Mouse (Mus musculus) stomach, embryonic 16.5 days (tissue): Measurements from ENCODE around the gene Ank2. TPM values are rescaled to one million over a fixed set of nuclear protein-coding genes. Genes with fewer than 3 reads are reported as not detected.

Experiments
- ATAC-seq: fragments of 200-750 bp; cut with Nextera tagmentation; 2 replicates; pipeline ENCODE4 v1.8.0; 2017; ENCODE audit warnings: moderate number of reproducible peaks, moderate TSS enrichment; ENCODE audit not compliant: insufficient read depth, low FRiP score
- H3K27ac ChIP-seq: fragments of 300-500 bp; sonication (generic); 2 replicates; pipeline ENCODE4 v1.5.1; 2014; ENCODE audit warnings: low read length
- H3K27me3 ChIP-seq: fragments of 300-500 bp; sonication (generic); 2 replicates; pipeline ENCODE4 v1.6.1; 2014; ENCODE audit warnings: low read length, control low read depth, mixed read lengths; ENCODE audit not compliant: control insufficient read depth, insufficient read depth
- H3K36me3 ChIP-seq: fragments of 300-500 bp; sonication (generic); 2 replicates; pipeline ENCODE4 v1.6.1; 2014; ENCODE audit warnings: low read length; ENCODE audit not compliant: control insufficient read depth, insufficient read depth
- H3K4me1 ChIP-seq: fragments of 300-500 bp; sonication (generic); 2 replicates; pipeline ENCODE4 v1.6.1; 2014; ENCODE audit warnings: low read length, control low read depth, mixed read lengths; ENCODE audit not compliant: control insufficient read depth, insufficient read depth
- H3K4me2 ChIP-seq: fragments of 300-500 bp; sonication (generic); 2 replicates; pipeline ENCODE4 v1.6.1; 2014; ENCODE audit warnings: low read depth, low read length, mixed read lengths
- H3K4me3 ChIP-seq: fragments of 300-500 bp; sonication (generic); replicated peaks from 2 replicates; pipeline ENCODE4 v1.5.1; 2014; ENCODE audit warnings: mild to moderate bottlenecking, low read length
- H3K9ac ChIP-seq: fragments of 300-500 bp; sonication (generic); 2 replicates; pipeline ENCODE4 v1.6.1; 2014; ENCODE audit warnings: low read length
- H3K9me3 ChIP-seq: fragments of 300-500 bp; sonication (generic); replicated peaks from 2 replicates; pipeline ENCODE4 v1.6.1; 2016; ENCODE audit warnings: low read length, control low read depth; ENCODE audit not compliant: control insufficient read depth
- WGBS: fragments of 180-500 bp; shearing (Covaris S2); extraction: QIAGEN DNeasy Blood & Tissue Kit; methylation state at CpG from one replicate; pipeline ENCODE4 v1.1.7; 2014; 5-methylcytosine and 5-hydroxymethylcytosine counted together
- polyA plus RNA-seq: library from polyadenylated mRNA; unstranded; fragments of >200 nt; fragmentation: Nextera tagmentation; extraction: Ambion mirVana; gene quantifications from 2 replicates; pipeline ENCODE4 v1.2.1, GENCODE M21; 2015

The Ank2 gene
- polyA plus RNA-seq, 1 experiment from 2014 or later = 40.0 TPM

DNA sequence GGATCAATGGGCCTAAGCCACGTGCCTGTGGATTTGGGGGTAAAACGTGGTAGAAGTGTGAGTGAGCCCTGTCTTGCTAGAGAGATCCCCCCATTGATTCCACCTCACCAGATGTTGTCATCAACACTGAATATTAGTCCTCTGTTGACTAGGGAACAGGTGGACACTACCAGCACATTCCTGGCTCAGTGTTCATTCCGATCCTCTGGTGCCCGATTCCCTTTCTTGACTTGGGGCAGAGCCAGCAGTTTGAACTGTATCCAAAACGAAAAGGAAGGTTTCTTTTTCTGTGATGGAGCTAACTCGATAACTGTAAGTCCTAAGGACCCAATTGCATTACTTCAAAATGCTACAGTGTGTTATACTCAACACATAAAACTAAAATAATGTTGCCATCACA is 382.9 kb downstream of the Ank2 start:
- no peak overlapping the region for H3K27ac ChIP-seq
- no peaks in the 10 kb centered on the region for H3K9me3 ChIP-seq
- no peak overlapping the region for H3K9ac ChIP-seq
- no peaks in the 10 kb centered on the region for H3K27me3 ChIP-seq
- H3K4me2 ChIP-seq = no peak overlapping the region
- 68% methylated on average over 6 of the region's 6 CpGs for WGBS
- H3K36me3 ChIP-seq = no peaks in the 10 kb centered on the region
- ATAC-seq = no peak
- H3K4me1 ChIP-seq = no peaks in the 10 kb centered on the region
- H3K4me3 ChIP-seq = no peak overlapping the region

GRCm38 (mm10) chr3:127113238-127113637 is 385.9 kb downstream of the Ank2 start:
- 72% methylated on average over 7 of the region's 7 CpGs for WGBS
- H3K27ac ChIP-seq = no peak overlapping the region
- H3K36me3 ChIP-seq = no peaks in the 10 kb centered on the region

GRCm38 (mm10) chr3:127109413-127109812 is 389.7 kb downstream of the Ank2 start:
- H3K4me3 ChIP-seq = no peak overlapping the region
- 0 out of 2 replicates have a peak overlapping the region, but pooled peaks have one; percentile 27 for H3K27ac ChIP-seq
- ATAC-seq = no peak
- H3K9me3 ChIP-seq = no peaks in the 10 kb centered on the region
- no peaks in the 10 kb centered on the region for H3K4me1 ChIP-seq
- no peaks in the 10 kb centered on the region for H3K36me3 ChIP-seq
- no peak overlapping the region for H3K9ac ChIP-seq
- 57% methylated on average over 3 of the region's 3 CpGs for WGBS
- peak overlapping the region; percentile 5; the same call in 1 of the 2 replicates for H3K4me2 ChIP-seq
- H3K27me3 ChIP-seq = no peaks in the 10 kb centered on the region

More at GRCm38 (mm10) chr3:127113238-127113637, 385.9 kb downstream of the Ank2 start:
- no peak overlapping the region for H3K4me3 ChIP-seq
- H3K4me2 ChIP-seq = no peak overlapping the region
- H3K4me1 ChIP-seq = no peaks in the 10 kb centered on the region
- ATAC-seq = no peak
- H3K9me3 ChIP-seq = no peaks in the 10 kb centered on the region
- H3K27me3 ChIP-seq = no peaks in the 10 kb centered on the region
- no peak overlapping the region for H3K9ac ChIP-seq

DNA sequence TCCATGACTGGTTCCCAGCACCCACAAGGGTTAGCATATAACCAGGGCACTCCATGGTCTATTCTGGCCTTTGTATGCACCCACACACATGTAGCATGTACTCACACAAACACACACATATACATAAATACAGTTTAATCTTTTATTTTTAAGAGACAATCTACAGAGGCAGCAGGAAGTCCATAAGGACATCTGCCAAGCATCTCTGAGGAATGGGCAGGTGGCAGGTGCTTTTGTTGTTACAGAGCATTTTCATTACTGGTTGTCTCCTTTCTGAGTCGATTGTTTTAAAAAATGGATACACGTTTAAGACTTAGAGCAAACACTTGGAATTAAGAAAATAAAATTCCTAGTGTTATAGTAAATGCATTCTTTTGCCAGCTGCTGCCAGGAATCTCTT is 390.7 kb downstream of the Ank2 start:
- 55% methylated on average over 2 of the region's 2 CpGs for WGBS
- ATAC-seq = no peak
- Histone ChIP-seq H3K27ac (no peak overlapping the region), H3K9me3 (no peaks in the 10 kb centered on the region), H3K4me3 (no peak overlapping the region), H3K27me3 (no peaks in the 10 kb centered on the region), H3K9ac (no peak overlapping the region), H3K4me2 (no peak overlapping the region), H3K36me3 (no peaks in the 10 kb centered on the region), H3K4me1 (no peaks in the 10 kb centered on the region)

DNA sequence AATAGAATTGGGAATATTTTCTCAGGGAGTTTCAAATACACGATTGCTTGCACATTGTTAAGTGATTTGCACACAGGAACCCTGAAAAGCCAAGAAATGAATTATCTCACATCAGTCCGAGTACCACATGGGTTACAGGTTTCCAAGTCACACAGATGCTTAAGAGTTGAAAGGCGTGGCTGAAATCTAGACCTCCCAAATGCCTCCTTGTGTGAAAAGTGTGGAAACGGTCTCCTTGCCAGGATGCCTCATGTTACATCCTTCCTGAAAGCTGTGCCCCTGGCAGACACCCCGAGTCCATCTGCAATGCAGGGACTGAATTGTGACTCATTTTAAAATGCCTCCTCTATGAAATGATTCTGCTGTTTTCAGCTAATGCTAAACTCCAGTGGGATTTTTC is 391.9 kb downstream of the Ank2 start:
- 71% methylated on average over 5 of the region's 5 CpGs for WGBS
- Histone ChIP-seq H3K27me3 (no peaks in the 10 kb centered on the region), H3K27ac (no peak overlapping the region), H3K9ac (no peak overlapping the region), H3K9me3 (no peaks in the 10 kb centered on the region), H3K4me1 (no peaks in the 10 kb centered on the region), H3K36me3 (no peaks in the 10 kb centered on the region), H3K4me2 (no peak overlapping the region), H3K4me3 (no peak overlapping the region)
- ATAC-seq = no peak

DNA sequence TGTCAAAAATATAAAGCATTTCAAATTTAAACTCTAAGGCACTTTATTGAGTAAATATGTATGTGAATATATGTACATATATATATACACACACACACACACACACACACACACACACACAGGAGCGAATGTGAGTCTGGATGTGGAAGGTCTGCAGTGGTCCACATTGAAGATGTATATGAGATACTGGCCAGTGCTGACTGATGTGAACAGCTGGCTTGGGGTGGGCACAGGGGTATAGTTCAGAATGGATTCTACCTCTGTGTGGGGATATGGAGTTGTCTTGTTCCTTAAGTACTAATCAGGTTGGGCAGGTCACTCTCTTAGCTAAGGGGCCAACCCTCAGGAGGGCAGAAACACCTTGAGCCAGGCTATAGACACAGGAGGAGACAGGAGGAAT is 397.8 kb downstream of the Ank2 start:
- Histone ChIP-seq H3K4me3 (no peak overlapping the region), H3K4me2 (no peak overlapping the region), H3K9ac (no peak overlapping the region), H3K27ac (no peak overlapping the region), H3K9me3 (no peaks in the 10 kb centered on the region), H3K4me1 (no peaks in the 10 kb centered on the region), H3K36me3 (no peaks in the 10 kb centered on the region), H3K27me3 (no peaks in the 10 kb centered on the region)
- WGBS = 88% methylated on average over 1 of the region's 1 CpGs
- no peak for ATAC-seq

DNA sequence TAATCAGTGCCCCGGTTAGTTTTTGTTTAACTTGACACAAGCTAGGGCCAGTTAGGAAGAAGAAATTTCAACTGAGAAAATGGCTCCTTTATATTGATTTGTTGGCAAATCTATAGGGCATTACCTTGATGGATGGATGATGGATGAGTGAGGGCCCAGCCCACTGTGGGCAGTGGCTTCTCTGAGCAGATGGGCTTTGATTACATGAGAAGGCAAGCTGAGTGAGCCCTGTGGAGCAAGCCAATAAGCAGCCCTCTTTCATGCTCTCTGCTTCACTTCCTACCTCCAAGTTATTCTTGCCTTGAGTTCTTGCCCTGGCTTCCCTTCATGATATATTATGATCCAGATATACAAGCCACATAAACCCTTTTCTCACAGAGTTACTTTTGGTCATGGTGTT is 401.4 kb downstream of the Ank2 start:
- Histone ChIP-seq H3K4me1 (no peaks in the 10 kb centered on the region), H3K27me3 (no peaks in the 10 kb centered on the region), H3K9ac (no peak overlapping the region), H3K9me3 (no peaks in the 10 kb centered on the region), H3K27ac (no peak overlapping the region), H3K36me3 (no peaks in the 10 kb centered on the region), H3K4me2 (no peak overlapping the region), H3K4me3 (no peak overlapping the region)
- ATAC-seq = no peak
- 77% methylated on average over 1 of the region's 1 CpGs for WGBS

GRCm38 (mm10) chr3:127097106-127097505 is 402.0 kb downstream of the Ank2 start:
- no peaks in the 10 kb centered on the region for H3K9me3 ChIP-seq
- WGBS = 88% methylated on average over 1 of the region's 1 CpGs
- no peak overlapping the region for H3K9ac ChIP-seq
- H3K4me2 ChIP-seq = no peak overlapping the region
- ATAC-seq = no peak
- no peak overlapping the region for H3K4me3 ChIP-seq
- H3K27ac ChIP-seq = no peak overlapping the region
- no peaks in the 10 kb centered on the region for H3K4me1 ChIP-seq
- H3K36me3 ChIP-seq = no peaks in the 10 kb centered on the region
- no peaks in the 10 kb centered on the region for H3K27me3 ChIP-seq

DNA sequence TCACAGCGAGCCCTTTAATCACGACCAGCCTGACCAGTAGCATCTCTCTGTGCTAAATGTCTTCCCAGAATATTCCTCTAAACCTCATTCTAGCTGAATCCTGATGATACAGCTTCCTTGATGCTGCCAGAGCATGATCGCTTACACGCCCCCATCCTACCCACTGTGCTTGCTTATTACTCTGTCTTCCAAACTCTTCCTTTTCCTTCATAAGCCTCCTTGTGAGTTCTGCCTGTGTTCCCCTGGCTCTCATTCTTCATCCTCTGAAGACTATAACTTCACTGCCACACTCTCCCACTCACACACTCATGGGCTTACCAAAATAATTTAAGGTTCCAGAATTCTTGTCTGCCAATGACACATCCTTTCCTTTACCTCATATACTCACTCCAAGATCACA is 405.5 kb downstream of the Ank2 start:
- Histone ChIP-seq H3K4me2 (no peak overlapping the region), H3K9me3 (no peaks in the 10 kb centered on the region), H3K27me3 (no peaks in the 10 kb centered on the region), H3K4me1 (no peaks in the 10 kb centered on the region), H3K9ac (no peak overlapping the region), H3K36me3 (no peaks in the 10 kb centered on the region), H3K27ac (no peak overlapping the region), H3K4me3 (no peak overlapping the region)
- 95% methylated on average over 4 of the region's 4 CpGs for WGBS
- ATAC-seq = no peak

GRCm38 (mm10) chr3:127087574-127087973 is 411.6 kb downstream of the Ank2 start:
- H3K9me3 ChIP-seq = no peaks in the 10 kb centered on the region

More at GRCm38 (mm10) chr3:127087574-127087973, 411.6 kb downstream of the Ank2 start:
- no peak overlapping the region for H3K4me3 ChIP-seq
- H3K9ac ChIP-seq = no peak overlapping the region
- no peaks in the 10 kb centered on the region for H3K36me3 ChIP-seq
- no peaks in the 10 kb centered on the region for H3K27me3 ChIP-seq
- no peak overlapping the region for H3K4me2 ChIP-seq
- WGBS = 81% methylated on average over 1 of the region's 1 CpGs
- no peaks in the 10 kb centered on the region for H3K4me1 ChIP-seq
- no peak overlapping the region for H3K27ac ChIP-seq
- ATAC-seq = no peak
